Mouse (Mus musculus) ES-Bruce4 (cell line): ENCODE results near the gene Scaper.

Source experiments
- CTCF ChIP-seq: IDR thresholded peaks from one replicate; pipeline ENCODE4 v1.8.1; 2011; ENCODE audit warnings: low read depth, low read length
- EP300 ChIP-seq: IDR thresholded peaks from 2 replicates; pipeline ENCODE4 v1.6.1; 2011; ENCODE audit warnings: low read depth, low read length; ENCODE audit not compliant: insufficient read depth
- POLR2A ChIP-seq: IDR thresholded peaks from one replicate; pipeline ENCODE4 v1.8.1; 2011; ENCODE audit warnings: low read length; ENCODE audit not compliant: insufficient read depth

DNA sequence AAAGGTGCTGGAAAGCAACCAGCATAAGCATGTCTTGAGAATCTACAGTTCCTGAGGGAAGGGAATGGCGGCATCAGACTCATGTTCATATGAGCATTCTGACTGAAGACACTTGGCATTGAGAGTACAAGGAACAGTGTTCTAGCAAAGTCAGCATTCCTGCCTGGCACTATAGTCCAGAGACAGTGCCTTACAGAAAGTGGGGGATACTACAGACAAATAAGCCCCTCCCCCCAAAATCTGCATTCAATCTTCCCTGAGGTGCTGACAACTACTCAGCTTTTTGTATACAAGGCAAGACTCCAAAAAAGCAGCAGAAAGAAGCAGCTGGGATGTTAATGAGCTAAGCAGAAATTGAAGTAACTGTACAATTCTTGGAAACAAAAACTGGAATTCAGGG lies 59.9 kb downstream of the Scaper start:
- TF ChIP-seq EP300, result no peak
- no peak for TF ChIP-seq POLR2A
- no peak for TF ChIP-seq CTCF
